Comparison of ENCODE assay signal across 7 mouse cellular contexts in the genomic region with DNA sequence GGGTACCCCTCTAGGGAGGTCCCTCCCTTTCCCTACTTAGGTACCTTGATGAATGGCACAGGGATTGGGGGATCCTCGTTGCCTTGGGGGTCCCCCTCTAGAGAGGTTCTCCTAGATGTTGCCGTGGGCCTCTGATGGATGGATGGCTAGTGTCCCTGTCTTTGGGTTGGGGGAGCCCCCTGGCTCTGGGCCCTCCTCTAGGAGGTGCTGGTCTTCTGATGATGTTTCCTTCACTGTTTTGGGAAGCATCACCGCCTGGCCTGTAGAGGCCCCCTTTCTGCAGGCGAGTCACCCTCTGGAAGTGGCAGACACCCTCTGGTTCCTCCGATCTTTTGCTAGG. TPM values are rescaled to one million over a fixed set of nuclear protein-coding genes. Genes with fewer than 3 reads are reported as not detected.
DNase-seq lines count a peak whose midpoint lies in the region; ATAC-seq and TF ChIP-seq lines count a peak whose summit lies in the region.

No protein-coding gene starts in this region.

- peaks cover 2% of the 10 kb centered on the region; the same call in 1 of the 2 replicates for H3K4me1 ChIP-seq in lung, adult 2 months (ENCODE audit: control insufficient read depth, insufficient read depth, low read length)
- peaks cover 36% of the 10 kb centered on the region for H3K4me1 ChIP-seq in embryonic facial prominence, embryonic 15.5 days
- H3K4me1 ChIP-seq in intestine, embryonic 15.5 days (replicated peaks): peaks cover 33% of the 10 kb centered on the region
- H3K4me1 ChIP-seq in midbrain, postnatal 0 days (ENCODE audit: insufficient read depth, low read length): peaks cover 19% of the 10 kb centered on the region

- H3K36me3 ChIP-seq in embryonic facial prominence, embryonic 15.5 days: 0 out of 2 replicates have a peak, but pooled peaks cover 8% of the 10 kb centered on the region
- no peaks in the 10 kb centered on the region for H3K36me3 ChIP-seq in intestine, embryonic 15.5 days
- no peaks in the 10 kb centered on the region; the same call in 1 of the 2 replicates for H3K36me3 ChIP-seq in midbrain, postnatal 0 days (ENCODE audit: insufficient read depth, low read length)

- H3K9me3 ChIP-seq in embryonic facial prominence, embryonic 15.5 days (replicated peaks): no peaks in the 10 kb centered on the region
- no peaks in the 10 kb centered on the region for H3K9me3 ChIP-seq in intestine, embryonic 15.5 days
- H3K9me3 ChIP-seq in midbrain, postnatal 0 days (ENCODE audit: low read length): no peaks in the 10 kb centered on the region

- H3K9ac ChIP-seq in embryonic facial prominence, embryonic 15.5 days: peak overlapping the region; percentile 74
- peak overlapping the region; percentile 87 for H3K9ac ChIP-seq in intestine, embryonic 15.5 days
- peak overlapping the region; percentile 83 for H3K9ac ChIP-seq in midbrain, postnatal 0 days (replicated peaks; ENCODE audit: low read length, poor library complexity, severe bottlenecking)

- peak overlapping the region; percentile 82; the same call in 1 of the 2 replicates for H3K27ac ChIP-seq in embryonic facial prominence, embryonic 15.5 days (replicated peaks)
- peak overlapping the region; percentile 84; the same call in 1 of the 2 replicates for H3K27ac ChIP-seq in intestine, embryonic 15.5 days
- H3K27ac ChIP-seq in midbrain, postnatal 0 days (ENCODE audit: low read depth, low read length): peak overlapping the region; percentile 77

- no peak for TF ChIP-seq CTCF in lung, adult 2 months (IDR thresholded peaks at IDR 0.05; ENCODE audit: insufficient read depth, low read length)
- TF ChIP-seq CTCF in brain, embryonic 14.5 days (IDR thresholded peaks at IDR 0.05; ENCODE audit: borderline replicate concordance, extremely low read depth, insufficient read depth, insufficient read length): no peak
- TF ChIP-seq CTCF in midbrain, postnatal 0 days (IDR thresholded peaks at IDR 0.05): peak; percentile 59

- H3K4me3 ChIP-seq in lung, adult 2 months (replicated peaks; ENCODE audit: extremely low read depth, low read depth, low read length): peak overlapping the region; percentile 87
- peak overlapping the region; percentile 92 for H3K4me3 ChIP-seq in embryonic facial prominence, embryonic 15.5 days (replicated peaks)
- H3K4me3 ChIP-seq in intestine, embryonic 15.5 days (replicated peaks): peak overlapping the region; percentile 95
- peak overlapping the region; percentile 85 for H3K4me3 ChIP-seq in midbrain, postnatal 0 days (ENCODE audit: low read depth, low read length)

- ATAC-seq in embryonic facial prominence, embryonic 15.5 days (ENCODE audit: insufficient number of reproducible peaks, low FRiP score, low TSS enrichment, low read depth): 0 out of 2 replicates have a peak, but pooled peaks have one; percentile 4
- no peak; the same call in 1 of the 2 replicates for ATAC-seq in intestine, embryonic 15.5 days
- peak; percentile 47; the same call in 1 of the 2 replicates for ATAC-seq in midbrain, postnatal 0 days (ENCODE audit: low FRiP score)

- DNase-seq in lung, adult 2 months: peak; percentile 31
- no peak for DNase-seq in lung, postnatal 4 days
- peak; percentile 51 for DNase-seq in brain, embryonic 14.5 days (ENCODE audit: low read depth)
- peak; percentile 55 for DNase-seq in midbrain, postnatal 0 days (ENCODE audit: low spot score)
- DNase-seq in gastrocnemius, postnatal 36 days: no peak

- no peaks in the 10 kb centered on the region for H3K27me3 ChIP-seq in embryonic facial prominence, embryonic 15.5 days
- no peaks in the 10 kb centered on the region for H3K27me3 ChIP-seq in intestine, embryonic 15.5 days (replicated peaks)
- no peaks in the 10 kb centered on the region for H3K27me3 ChIP-seq in midbrain, postnatal 0 days (ENCODE audit: insufficient read depth, low read length)

- intact Hi-C loops in gastrocnemius, postnatal 36 days (cut with DNase I): loop anchor here (5.0 kb wide), 1 partner anchor 94 kb away; no protein-coding TSS in a partner anchor

- 18% methylated on average over 5 of the region's 5 CpGs for WGBS in lung, adult 2 months
- WGBS in embryonic facial prominence, embryonic 15.5 days: 11% methylated on average over 5 of the region's 5 CpGs
- 13% methylated on average over 5 of the region's 5 CpGs for WGBS in intestine, embryonic 15.5 days
- WGBS in midbrain, postnatal 0 days: 13% methylated on average over 5 of the region's 5 CpGs

- H3K4me2 ChIP-seq in embryonic facial prominence, embryonic 15.5 days (replicated peaks): peak overlapping the region; percentile 92
- peak overlapping the region; percentile 85 for H3K4me2 ChIP-seq in intestine, embryonic 15.5 days (replicated peaks)
- H3K4me2 ChIP-seq in midbrain, postnatal 0 days (ENCODE audit: low read depth, low read length, poor library complexity, severe bottlenecking): peak overlapping the region; percentile 89

- no peak for TF ChIP-seq POLR2A in lung, adult 2 months (IDR thresholded peaks at IDR 0.05; ENCODE audit: borderline replicate concordance, extremely low read depth, low read depth, low read length)
- no peak for TF ChIP-seq POLR2A in brain, embryonic 14.5 days (IDR thresholded peaks at IDR 0.05; ENCODE audit: borderline replicate concordance, extremely low read depth, insufficient read depth, insufficient read length, poor library complexity, severe bottlenecking)

RNA-seq across cellular contexts. Expression of a gene that starts 0.6 kb away (rescaled TPM):
- 53.0 and 58.6 TPM in 2 replicates for polyA plus RNA-seq in lung, adult 2 months (2012; rRNA removed)
- polyA plus RNA-seq in brain, embryonic 14.5 days (2012; rRNA removed): 69.9 and 73.4 TPM in 2 replicates
- 42.5 and 46.3 TPM in 2 replicates for polyA plus RNA-seq in embryonic facial prominence, embryonic 15.5 days (2015; fragmentation: Nextera tagmentation; extraction: Ambion mirVana)
- 73.0 and 77.0 TPM in 2 replicates for polyA plus RNA-seq in intestine, embryonic 15.5 days (2015; fragmentation: Nextera tagmentation; extraction: Ambion mirVana)
- 104 and 112 TPM in 2 replicates for total RNA-seq in midbrain, postnatal 0 days (2014; rRNA removed)
- 84.8 and 86.5 TPM in 2 replicates for polyA plus RNA-seq in midbrain, postnatal 0 days (2015; fragmentation: Nextera tagmentation; extraction: Ambion mirVana)
- 1 to 10 TPM; 2.5 to 3.8 TPM for total RNA-seq in gastrocnemius, postnatal 36 days (2021)

RNA-seq across cellular contexts. Expression of a gene that starts 34.9 kb away (rescaled TPM):
- 5.0 and 8.2 TPM in 2 replicates for polyA plus RNA-seq in lung, adult 2 months (2012; rRNA removed)
- polyA plus RNA-seq in brain, embryonic 14.5 days (2012; rRNA removed): 13.0 and 23.5 TPM in 2 replicates
- polyA plus RNA-seq in embryonic facial prominence, embryonic 15.5 days (2015; fragmentation: Nextera tagmentation; extraction: Ambion mirVana): 34.1 and 37.6 TPM in 2 replicates
- 59.6 and 60.4 TPM in 2 replicates for polyA plus RNA-seq in intestine, embryonic 15.5 days (2015; fragmentation: Nextera tagmentation; extraction: Ambion mirVana)
- 89.5 and 96.0 TPM in 2 replicates for total RNA-seq in midbrain, postnatal 0 days (2014; rRNA removed)
- 42.3 and 43.9 TPM in 2 replicates for polyA plus RNA-seq in midbrain, postnatal 0 days (2015; fragmentation: Nextera tagmentation; extraction: Ambion mirVana)
- 1 to 10 TPM; 3.8 to 4.0 TPM for total RNA-seq in gastrocnemius, postnatal 36 days (2021)

RNA-seq across cellular contexts. Expression of a gene that starts 42.3 kb away (rescaled TPM):
- 11.1 and 13.4 TPM in 2 replicates for polyA plus RNA-seq in lung, adult 2 months (2012; rRNA removed)
- polyA plus RNA-seq in brain, embryonic 14.5 days (2012; rRNA removed): 27.6 and 31.5 TPM in 2 replicates
- polyA plus RNA-seq in embryonic facial prominence, embryonic 15.5 days (2015; fragmentation: Nextera tagmentation; extraction: Ambion mirVana): 11.3 and 12.7 TPM in 2 replicates
- polyA plus RNA-seq in intestine, embryonic 15.5 days (2015; fragmentation: Nextera tagmentation; extraction: Ambion mirVana): 10.7 and 11.3 TPM in 2 replicates
- 17.8 and 32.9 TPM in 2 replicates for total RNA-seq in midbrain, postnatal 0 days (2014; rRNA removed)
- 10.9 TPM in 2 replicates for polyA plus RNA-seq in midbrain, postnatal 0 days (2015; fragmentation: Nextera tagmentation; extraction: Ambion mirVana)
- 1 to 10 TPM; 3.4 to 4.3 TPM for total RNA-seq in gastrocnemius, postnatal 36 days (2021)

RNA-seq across cellular contexts. Expression of a gene that starts 55.3 kb away (rescaled TPM):
- 0.05 and 0.18 TPM in 2 replicates for polyA plus RNA-seq in lung, adult 2 months (2012; rRNA removed)
- 4.6 and 8.2 TPM in 2 replicates for polyA plus RNA-seq in brain, embryonic 14.5 days (2012; rRNA removed)
- 0.15 and 0.22 TPM in 2 replicates for polyA plus RNA-seq in embryonic facial prominence, embryonic 15.5 days (2015; fragmentation: Nextera tagmentation; extraction: Ambion mirVana)
- polyA plus RNA-seq in intestine, embryonic 15.5 days (2015; fragmentation: Nextera tagmentation; extraction: Ambion mirVana): 0.25 and 0.28 TPM in 2 replicates
- total RNA-seq in midbrain, postnatal 0 days (2014; rRNA removed): 27.8 and 36.2 TPM in 2 replicates
- 4.8 and 6.4 TPM in 2 replicates for polyA plus RNA-seq in midbrain, postnatal 0 days (2015; fragmentation: Nextera tagmentation; extraction: Ambion mirVana)
- total RNA-seq in gastrocnemius, postnatal 36 days (2021): under 1 TPM; 0.05 to 0.07 TPM

Comparison
In these comparisons a context has a peak if more than half of its experiments do, and no peak if none do; other contexts are left out.
1. DNase-seq: peak in lung, adult 2 months (single experiment), brain, embryonic 14.5 days (single experiment) and midbrain, postnatal 0 days (single experiment); none in lung, postnatal 4 days (0 of 2) and gastrocnemius, postnatal 36 days (0 of 2).
2. Peak in every context shown above with its lines, with median percentiles within 50 percentile points of each other: H3K4me3 ChIP-seq, H3K27ac ChIP-seq, H3K4me2 ChIP-seq and H3K9ac ChIP-seq.